Mouse (Mus musculus): ENCODE results near the gene Rap1gap2. TPM values are rescaled to one million over a fixed set of nuclear protein-coding genes. Genes with fewer than 3 reads are reported as not detected.

The Rap1gap2 gene
- polyA plus RNA-seq, 1 experiment from 2014 or later = 15.8 TPM

DNA sequence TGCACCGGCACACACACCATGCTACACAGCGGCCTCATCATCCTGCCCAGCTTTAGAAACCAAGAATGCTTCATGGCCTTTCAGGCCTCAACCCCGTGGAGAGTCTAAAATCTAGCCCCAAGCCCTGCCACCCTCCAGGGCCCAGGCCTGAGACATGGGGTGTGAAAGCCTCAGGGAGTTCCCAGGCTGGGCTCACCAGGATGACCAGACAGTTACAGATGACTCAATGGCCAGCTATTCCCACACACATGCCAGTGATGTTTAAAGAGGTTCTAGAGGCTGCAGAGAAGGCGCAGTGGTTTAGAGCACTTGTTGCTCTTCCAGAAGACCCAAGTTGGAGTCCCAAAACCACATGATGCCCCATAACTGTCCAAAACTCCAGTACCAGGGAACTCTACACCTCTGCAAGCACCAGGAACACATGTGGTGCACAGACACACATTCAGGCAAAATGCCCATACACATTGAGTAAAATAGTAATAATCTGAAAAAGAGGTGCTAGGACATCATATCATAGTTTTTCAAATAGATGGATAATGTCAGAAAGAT, 44.3 kb downstream of the Rap1gap2 start:
- 87% methylated on average over 4 of the region's 4 CpGs for WGBS
- ATAC-seq (replicated peaks) = no peak
- H3K9ac ChIP-seq = no peak overlapping the region

DNA sequence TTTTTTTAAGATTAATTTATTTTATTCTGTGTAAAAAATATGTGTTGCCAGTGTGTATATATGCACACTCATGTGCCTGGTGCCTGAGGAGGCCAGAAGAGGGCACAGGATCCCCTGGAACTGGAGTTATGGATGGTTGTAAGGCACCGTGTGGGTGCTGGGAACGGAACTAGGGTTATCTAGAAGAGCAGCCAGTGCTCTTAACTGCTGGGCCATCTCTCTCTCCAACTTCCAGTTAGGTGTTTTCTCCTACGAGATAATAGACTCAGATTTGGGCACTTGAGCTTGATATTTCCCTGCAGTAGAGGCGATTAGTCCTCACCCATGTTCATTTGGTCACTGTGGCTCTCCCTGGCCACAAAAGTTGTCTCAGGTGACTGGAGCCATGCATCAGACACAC, 49.3 kb downstream of the Rap1gap2 start:
- Histone ChIP-seq H3K4me1 (peaks cover under 1% of the 10 kb centered on the region; the same call in 1 of the 2 replicates), H3K9ac (no peak overlapping the region), H3K27me3 (replicated peaks) (no peaks in the 10 kb centered on the region), H3K9me3 (no peaks in the 10 kb centered on the region), H3K36me3 (replicated peaks) (no peaks in the 10 kb centered on the region), H3K27ac (no peak overlapping the region), H3K4me3 (no peak overlapping the region), H3K4me2 (no peak overlapping the region)
- ATAC-seq (replicated peaks) = no peak
- 88% methylated on average over 4 of the region's 4 CpGs for WGBS

More for the DNA sequence above, 44.3 kb downstream of the Rap1gap2 start:
- no peaks in the 10 kb centered on the region for H3K9me3 ChIP-seq
- H3K4me2 ChIP-seq = no peak overlapping the region
- no peaks in the 10 kb centered on the region for H3K36me3 ChIP-seq (replicated peaks)
- no peaks in the 10 kb centered on the region for H3K27me3 ChIP-seq (replicated peaks)
- no peaks in the 10 kb centered on the region for H3K4me1 ChIP-seq
- H3K4me3 ChIP-seq = no peak overlapping the region
- no peak overlapping the region for H3K27ac ChIP-seq

DNA sequence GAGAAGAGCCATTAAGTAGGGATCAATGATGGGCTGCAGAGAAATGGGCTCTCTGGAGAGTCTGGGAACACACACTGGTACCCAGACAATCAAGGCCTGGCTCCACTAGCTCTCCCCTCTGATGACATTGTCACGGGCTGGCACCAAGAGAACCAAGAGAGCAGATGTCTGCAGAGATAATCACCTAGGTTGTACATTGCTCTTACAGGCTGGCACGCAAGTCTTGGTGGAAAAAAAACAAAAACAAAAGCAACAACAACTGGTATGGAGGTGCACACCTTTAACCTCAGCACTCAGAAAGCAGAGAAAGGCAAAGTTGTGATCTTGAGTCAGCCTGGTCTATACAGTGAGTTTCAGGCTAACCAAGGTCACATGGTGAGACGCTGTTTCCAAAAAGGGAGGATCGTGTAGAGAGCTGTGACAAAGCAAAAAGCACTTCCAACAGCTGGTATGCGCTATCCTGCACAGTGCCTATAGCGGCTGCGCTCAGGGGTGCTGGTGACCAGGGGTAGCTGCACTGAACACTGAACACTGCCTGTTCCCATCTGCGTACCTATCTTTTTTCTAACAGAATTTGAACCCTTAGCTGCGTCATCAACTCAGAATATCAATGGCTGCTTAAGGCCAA, 50.0 kb downstream of the Rap1gap2 start:
- no peaks in the 10 kb centered on the region for H3K27me3 ChIP-seq (replicated peaks)
- H3K9ac ChIP-seq = no peak overlapping the region
- H3K27ac ChIP-seq = no peak overlapping the region
- no peaks in the 10 kb centered on the region for H3K9me3 ChIP-seq
- H3K4me2 ChIP-seq = no peak overlapping the region
- no peak for ATAC-seq (replicated peaks)
- 89% methylated on average over 9 of the region's 9 CpGs for WGBS
- no peaks in the 10 kb centered on the region for H3K36me3 ChIP-seq (replicated peaks)
- H3K4me1 ChIP-seq = peaks cover 7% of the 10 kb centered on the region
- no peak overlapping the region for H3K4me3 ChIP-seq

DNA sequence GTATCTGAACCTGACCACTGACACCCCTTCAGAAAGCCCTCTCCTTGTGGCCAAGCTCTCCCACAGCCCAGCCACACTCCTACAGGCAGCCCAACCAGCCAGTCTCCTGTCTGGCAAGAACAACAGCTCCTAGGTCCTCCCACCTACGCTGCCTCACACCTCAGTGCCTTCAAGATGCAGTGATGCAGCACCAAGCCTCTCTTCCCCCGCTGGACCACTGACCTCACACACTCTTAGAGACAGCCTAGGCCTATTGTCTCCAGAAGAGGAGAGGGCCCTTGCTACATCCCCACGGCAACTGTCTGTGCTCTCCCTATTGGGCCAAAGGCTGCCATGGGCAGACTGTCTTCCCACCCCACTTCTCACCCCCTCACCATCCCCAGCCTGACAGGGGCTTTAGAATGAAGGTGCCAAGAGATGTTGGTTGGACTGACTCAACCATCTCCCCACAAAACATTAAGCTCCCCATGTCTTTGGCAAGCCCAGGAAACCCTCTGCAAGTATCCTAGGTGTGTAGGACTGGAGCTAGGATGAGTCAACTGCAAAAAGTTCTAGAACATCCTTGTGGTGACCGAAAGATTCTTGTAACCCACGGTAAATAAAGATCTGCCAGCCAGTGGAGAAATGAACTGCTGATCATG, 50.8 kb downstream of the Rap1gap2 start:
- no peak for ATAC-seq (replicated peaks)
- Histone ChIP-seq H3K27me3 (replicated peaks) (no peaks in the 10 kb centered on the region), H3K9ac (no peak overlapping the region), H3K9me3 (no peaks in the 10 kb centered on the region), H3K4me3 (no peak overlapping the region), H3K36me3 (replicated peaks) (no peaks in the 10 kb centered on the region), H3K27ac (no peak overlapping the region), H3K4me1 (peaks cover 15% of the 10 kb centered on the region), H3K4me2 (no peak overlapping the region)
- 52% methylated on average over 5 of the region's 5 CpGs for WGBS

DNA sequence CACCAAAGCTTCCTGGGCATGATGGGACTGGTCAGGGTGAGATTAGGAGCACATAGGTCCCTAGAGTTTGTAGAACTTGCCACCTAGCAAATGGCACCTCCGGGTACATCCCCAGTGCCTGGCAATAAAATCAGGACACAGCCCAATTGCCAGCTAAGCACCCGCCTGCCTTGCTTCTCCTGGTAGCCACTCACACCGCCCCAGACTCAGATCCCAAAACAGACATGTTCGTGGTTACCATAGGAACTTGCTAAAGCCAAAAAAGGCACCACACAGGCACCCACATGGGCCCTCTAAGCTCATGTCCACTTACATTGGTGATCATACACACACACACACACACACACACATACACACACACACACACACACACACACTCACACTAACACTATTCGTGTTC, 51.8 kb downstream of the Rap1gap2 start:
- Histone ChIP-seq H3K9ac (no peak overlapping the region), H3K27me3 (replicated peaks) (no peaks in the 10 kb centered on the region), H3K4me2 (no peak overlapping the region), H3K27ac (no peak overlapping the region), H3K4me1 (peaks cover 25% of the 10 kb centered on the region), H3K36me3 (replicated peaks) (no peaks in the 10 kb centered on the region), H3K4me3 (no peak overlapping the region), H3K9me3 (no peaks in the 10 kb centered on the region)
- no peak for ATAC-seq (replicated peaks)
- WGBS = 92% methylated on average over 5 of the region's 5 CpGs

DNA sequence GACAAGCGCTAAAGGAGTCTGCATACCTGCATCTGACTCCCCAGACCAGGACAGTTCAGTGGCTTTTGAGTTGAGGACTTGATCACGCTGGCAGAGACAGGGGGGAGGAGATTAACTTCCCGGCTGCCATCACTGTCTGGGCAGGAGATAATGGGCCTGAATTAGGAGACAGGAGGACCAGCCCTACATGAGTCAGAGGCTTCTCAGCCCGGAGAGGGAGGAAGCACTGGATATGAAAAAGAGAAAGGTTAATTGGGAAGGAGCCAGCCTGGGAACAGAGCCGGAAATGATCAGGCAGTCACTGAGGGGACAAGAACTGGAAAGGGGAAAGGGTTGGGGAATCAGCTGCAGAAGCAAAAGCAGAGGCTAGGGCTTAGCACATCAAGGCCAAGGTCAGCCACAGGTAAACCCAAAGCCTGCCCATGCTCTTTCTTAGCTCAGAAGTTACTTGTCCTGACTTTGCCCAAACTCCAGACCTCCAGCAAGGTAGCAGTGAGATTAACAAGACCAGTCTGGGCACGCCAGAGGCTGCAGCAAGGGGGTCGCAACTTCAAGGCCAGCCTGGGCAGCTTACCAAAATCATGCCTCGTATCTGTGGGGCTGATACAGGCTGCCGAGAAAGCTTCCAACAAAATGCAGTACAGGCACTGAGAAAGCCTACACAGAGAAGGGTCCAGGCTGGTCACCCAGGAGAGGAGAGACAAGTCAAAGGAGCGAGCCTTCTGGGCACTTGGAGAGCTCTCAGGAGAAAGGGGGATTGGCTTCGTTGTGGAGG, 53.1 kb downstream of the Rap1gap2 start:
- Histone ChIP-seq H3K9me3 (no peaks in the 10 kb centered on the region), H3K4me3 (no peak overlapping the region), H3K4me1 (peaks cover 25% of the 10 kb centered on the region), H3K27me3 (replicated peaks) (no peaks in the 10 kb centered on the region), H3K4me2 (no peak overlapping the region), H3K36me3 (replicated peaks) (no peaks in the 10 kb centered on the region), H3K27ac (no peak overlapping the region), H3K9ac (no peak overlapping the region)
- ATAC-seq (replicated peaks) = no peak
- 67% methylated on average over 11 of the region's 11 CpGs for WGBS

DNA sequence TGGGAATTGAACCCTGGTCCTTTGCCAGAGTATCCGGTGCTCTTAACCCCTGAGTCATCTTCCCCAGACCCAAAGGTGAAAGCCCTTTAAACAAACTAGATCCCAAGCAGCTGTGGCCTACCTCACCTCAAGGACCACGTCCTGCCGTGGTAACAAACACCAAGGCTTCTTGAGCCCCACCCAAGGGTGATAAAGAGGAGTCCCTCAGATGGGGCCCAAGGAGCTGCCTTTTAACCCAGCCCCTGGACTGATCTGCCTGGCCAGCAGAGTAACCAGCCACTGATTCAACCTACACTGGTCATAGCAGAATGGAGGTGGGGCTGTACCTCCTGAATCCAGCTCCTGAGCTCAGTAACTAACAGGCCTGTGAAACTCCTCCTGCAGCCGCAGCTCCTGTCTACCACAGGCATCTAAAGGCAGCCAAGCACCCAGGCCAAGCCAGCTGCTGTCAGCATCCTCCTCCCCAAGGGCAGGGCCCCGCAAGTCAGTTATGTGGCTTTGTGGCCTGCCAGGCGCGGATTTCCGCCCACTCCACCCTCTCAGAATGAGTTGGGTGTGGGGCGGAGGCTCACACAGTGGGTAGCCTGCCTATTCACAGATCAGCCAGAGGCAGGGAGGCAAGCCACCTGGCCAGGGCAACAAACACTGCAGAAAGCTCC, 54.9 kb downstream of the Rap1gap2 start:
- H3K27ac ChIP-seq = peak overlapping the region; percentile 85
- 43% methylated on average over 9 of the region's 9 CpGs for WGBS
- no peaks in the 10 kb centered on the region for H3K27me3 ChIP-seq (replicated peaks)
- ATAC-seq (replicated peaks) = no peak
- no peak overlapping the region for H3K9ac ChIP-seq
- H3K9me3 ChIP-seq = no peaks in the 10 kb centered on the region
- H3K4me3 ChIP-seq = no peak overlapping the region
- peaks cover 25% of the 10 kb centered on the region for H3K4me1 ChIP-seq
- H3K4me2 ChIP-seq = no peak overlapping the region
- no peaks in the 10 kb centered on the region for H3K36me3 ChIP-seq (replicated peaks)

DNA sequence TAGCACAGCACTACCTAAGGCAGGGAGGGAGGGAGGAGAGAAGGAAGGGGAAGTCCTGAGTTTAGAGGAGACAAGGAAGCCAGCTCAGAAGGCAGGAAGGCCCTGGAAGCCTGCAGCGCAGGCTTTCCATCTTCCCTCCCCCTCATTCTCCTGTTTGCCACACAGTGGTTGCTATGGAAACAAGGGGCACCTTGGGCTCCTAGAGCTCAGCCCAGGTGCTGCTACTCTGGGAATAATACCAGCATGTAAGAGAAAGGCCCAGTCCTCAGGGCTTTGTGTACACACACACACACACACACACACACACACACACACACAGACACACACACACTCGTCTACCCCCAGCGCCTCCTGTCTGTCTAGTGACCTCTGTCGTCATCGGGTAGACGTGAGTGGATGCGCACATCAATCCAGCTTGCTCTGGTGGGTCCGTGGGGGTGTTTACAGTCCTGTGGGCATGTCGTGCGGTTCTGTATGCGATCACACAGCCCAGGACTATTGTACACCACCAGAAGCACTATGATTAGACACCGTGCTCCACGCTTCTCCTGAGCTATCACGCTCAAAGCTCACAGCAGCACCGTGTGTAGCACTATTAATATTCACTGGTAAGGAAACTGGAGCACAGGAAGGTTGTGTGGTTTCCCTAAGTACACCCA, 55.9 kb downstream of the Rap1gap2 start:
- Histone ChIP-seq H3K27ac (peak overlapping the region; percentile 85), H3K36me3 (replicated peaks) (no peaks in the 10 kb centered on the region), H3K4me1 (peaks cover 25% of the 10 kb centered on the region), H3K4me2 (peak overlapping the region; percentile 11), H3K4me3 (no peak overlapping the region), H3K9ac (0 out of 2 replicates have a peak overlapping the region, but pooled peaks have one; percentile 2), H3K9me3 (no peaks in the 10 kb centered on the region), H3K27me3 (replicated peaks) (no peaks in the 10 kb centered on the region)
- 35% methylated on average over 15 of the region's 15 CpGs for WGBS
- peak; percentile 89 for ATAC-seq (replicated peaks)

DNA sequence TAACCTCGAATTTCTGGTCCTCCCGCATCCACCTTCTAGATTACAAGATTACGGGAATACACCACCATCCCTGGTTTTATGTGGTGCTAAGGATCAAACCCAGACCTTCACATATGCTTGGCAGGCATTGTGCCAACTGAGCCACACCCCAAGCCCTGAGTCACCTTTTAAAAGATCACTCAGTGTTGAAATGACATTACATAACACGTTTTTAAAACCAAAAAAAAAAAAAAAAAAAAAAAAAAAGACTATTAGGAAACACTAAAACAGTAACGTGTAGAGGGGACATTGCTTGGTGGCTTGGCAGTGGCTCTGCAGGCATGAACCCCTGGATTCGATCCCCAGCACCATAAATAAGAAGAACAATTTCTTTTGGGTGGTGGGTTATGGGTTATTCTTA, 59.1 kb downstream of the Rap1gap2 start:
- no peaks in the 10 kb centered on the region for H3K36me3 ChIP-seq (replicated peaks)
- WGBS = 76% methylated on average over 6 of the region's 6 CpGs
- no peak overlapping the region for H3K9ac ChIP-seq
- no peak overlapping the region for H3K4me3 ChIP-seq
- ATAC-seq (replicated peaks) = no peak
- H3K27me3 ChIP-seq (replicated peaks) = no peaks in the 10 kb centered on the region
- no peak overlapping the region for H3K27ac ChIP-seq
- no peaks in the 10 kb centered on the region for H3K9me3 ChIP-seq
- H3K4me2 ChIP-seq = no peak overlapping the region
- peaks cover 44% of the 10 kb centered on the region for H3K4me1 ChIP-seq

DNA sequence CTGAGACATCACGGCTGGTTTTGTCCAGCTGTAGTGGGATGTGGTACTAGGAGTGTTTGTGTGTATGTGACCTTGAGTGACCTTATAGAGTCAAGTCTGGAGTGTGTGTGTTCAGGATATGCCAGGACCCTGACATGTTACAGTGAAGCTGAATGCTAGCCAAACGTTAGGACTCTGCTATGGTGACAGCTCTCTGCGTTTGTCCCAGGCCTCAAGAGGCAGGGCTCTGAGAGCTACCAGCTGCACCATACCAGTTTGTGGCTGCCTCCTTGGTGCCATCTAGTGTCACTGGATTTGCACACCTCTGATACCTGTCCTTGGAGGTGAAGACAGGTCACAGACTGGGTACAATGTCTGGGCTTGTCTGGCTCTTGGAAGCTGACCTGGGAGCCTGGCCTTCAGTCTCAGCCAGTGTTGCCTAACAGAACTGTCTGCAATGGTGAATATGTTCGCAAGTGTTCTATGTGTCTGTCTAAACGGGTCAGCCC, 60.1 kb downstream of the Rap1gap2 start:
- no peak for ATAC-seq (replicated peaks)
- Histone ChIP-seq H3K9me3 (no peaks in the 10 kb centered on the region), H3K36me3 (replicated peaks) (no peaks in the 10 kb centered on the region), H3K27me3 (replicated peaks) (no peaks in the 10 kb centered on the region), H3K4me2 (no peak overlapping the region), H3K9ac (no peak overlapping the region), H3K4me3 (no peak overlapping the region), H3K27ac (no peak overlapping the region), H3K4me1 (peaks cover 36% of the 10 kb centered on the region)
- 66% methylated on average over 5 of the region's 5 CpGs for WGBS

DNA sequence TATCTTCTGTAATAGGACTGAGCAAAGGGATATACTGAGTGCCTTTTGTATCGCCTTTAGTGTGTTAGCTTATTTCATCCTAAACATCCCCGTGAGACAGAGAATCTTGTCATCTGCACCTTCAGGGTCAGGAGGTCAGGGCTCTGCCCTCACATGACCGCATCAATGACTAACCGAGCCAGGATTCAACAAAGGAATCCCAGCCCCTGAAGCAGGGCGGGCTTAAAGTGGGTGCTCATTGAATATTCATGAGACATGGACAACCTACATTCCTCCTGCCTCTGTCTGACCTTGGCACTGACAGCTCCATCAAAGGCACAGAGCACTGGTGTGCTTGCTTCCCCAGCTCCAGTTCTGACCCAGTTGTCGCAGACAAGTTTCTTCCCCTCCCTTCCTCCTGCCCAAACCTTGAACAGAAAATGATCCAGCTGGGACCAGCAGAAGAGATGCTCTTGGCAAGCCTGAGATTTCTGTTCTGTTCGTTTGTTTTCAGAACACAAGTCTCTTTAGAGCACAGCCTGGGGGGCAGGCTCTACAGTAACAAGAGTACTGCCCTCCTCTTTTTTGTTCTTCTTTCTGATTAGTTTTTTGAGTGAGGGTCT, 61.8 kb downstream of the Rap1gap2 start:
- no peak overlapping the region for H3K27ac ChIP-seq
- WGBS = 5% methylated on average over 7 of the region's 7 CpGs

More for the DNA sequence above, 61.8 kb downstream of the Rap1gap2 start:
- ATAC-seq (replicated peaks) = 0 out of 2 replicates have a peak, but pooled peaks have one; percentile 23
- H3K4me2 ChIP-seq = no peak overlapping the region
- H3K27me3 ChIP-seq (replicated peaks) = no peaks in the 10 kb centered on the region
- no peak overlapping the region for H3K9ac ChIP-seq
- no peaks in the 10 kb centered on the region for H3K9me3 ChIP-seq
- H3K4me1 ChIP-seq = peaks cover 19% of the 10 kb centered on the region
- H3K4me3 ChIP-seq = no peak overlapping the region
- H3K36me3 ChIP-seq (replicated peaks) = no peaks in the 10 kb centered on the region

Data from midbrain, embryonic 15.5 days (tissue).